Mouse (Mus musculus) ES-E14 (cell line): ENCODE measurements around the gene Dkk1. TPM values are rescaled to one million over a fixed set of nuclear protein-coding genes. Genes with fewer than 3 reads are reported as not detected.
A peak's percentile ranks its signal among the peaks of the same experiment; 100 is the strongest.

ENCODE experiments used
- DNase-seq: peaks from one replicate; pipeline ENCODE4 v3.0.0-alpha.2; 2013; ENCODE audit warnings: low read depth, low spot score
- H3K27ac ChIP-seq: 2 replicates; pipeline ENCODE4 v1.5.1; 2012; ENCODE audit warnings: low read depth, mild to moderate bottlenecking, low read length, moderate library complexity, mixed read lengths; ENCODE audit not compliant: poor library complexity, insufficient read depth, severe bottlenecking
- H3K36me3 ChIP-seq: 2 replicates; pipeline ENCODE4 v1.6.1; 2012; ENCODE audit warnings: mild to moderate bottlenecking, low read length, moderate library complexity, mixed read lengths; ENCODE audit not compliant: control insufficient read depth, poor library complexity, insufficient read depth, severe bottlenecking
- H3K4me1 ChIP-seq, 2 experiments: fragments of 150-350 bp in 1 of 2; sonication (generic) in 1 of 2; 2 replicates each; pipeline ENCODE4 v1.6.1; 2012; ENCODE audit warnings: low read length in 2 of 2, mild to moderate bottlenecking in 1 of 2, mixed read lengths in 1 of 2; ENCODE audit not compliant: control insufficient read depth in 2 of 2, insufficient read depth in 2 of 2, poor library complexity in 1 of 2
- H3K4me3 ChIP-seq, 2 experiments: fragments of 150-350 bp in 1 of 2; sonication (generic) in 1 of 2; 2 replicates each; pipeline ENCODE4 v1.5.1; 2012; ENCODE audit warnings: low read length in 2 of 2, low read depth in 1 of 2, mild to moderate bottlenecking in 1 of 2, mixed read lengths in 1 of 2; ENCODE audit not compliant: insufficient read depth in 1 of 2, poor library complexity in 1 of 2, severe bottlenecking in 1 of 2
- H3K9ac ChIP-seq: 2 replicates; pipeline ENCODE4 v1.6.1; 2012; ENCODE audit warnings: low read depth, mild to moderate bottlenecking, low read length, mixed read lengths; ENCODE audit not compliant: poor library complexity, insufficient read depth, severe bottlenecking
- H3K9me3 ChIP-seq: fragments of 150-350 bp; sonication (generic); 2 replicates; pipeline ENCODE4 v1.6.1; 2012; ENCODE audit warnings: low read depth, mild to moderate bottlenecking, low read length; ENCODE audit not compliant: control insufficient read depth, insufficient read depth
- CHD2 ChIP-seq: IDR thresholded peaks from 2 replicates; pipeline ENCODE4 v1.6.1; 2014; ENCODE audit warnings: mild to moderate bottlenecking, low read depth, low read length, inconsistent platforms
- HCFC1 ChIP-seq: IDR thresholded peaks from 2 replicates; pipeline ENCODE4 v1.6.1; 2012; ENCODE audit warnings: low read length, inconsistent platforms, borderline replicate concordance; ENCODE audit not compliant: insufficient read depth
- MAFK ChIP-seq: IDR thresholded peaks from 2 replicates; pipeline ENCODE4 v1.6.1; 2014; ENCODE audit warnings: mild to moderate bottlenecking, low read depth, low read length, inconsistent platforms; ENCODE audit not compliant: insufficient read depth
- ZC3H11A ChIP-seq: IDR thresholded peaks from 2 replicates; pipeline ENCODE4 v1.6.1; 2012; ENCODE audit warnings: low read depth, mild to moderate bottlenecking, inconsistent platforms, low read length, borderline replicate concordance
- ZNF384 ChIP-seq: IDR thresholded peaks from 2 replicates; pipeline ENCODE4 v1.6.1; 2012; ENCODE audit warnings: low read depth, low read length, inconsistent platforms
- in situ Hi-C, 2 experiments: fragments of 600-800 bp; cut with MboI; formaldehyde crosslinking; loops; one replicate each; pipeline ENCODE4 v1.15.1; 2025; ENCODE audit warnings: low sequenced_read_pairs in 2 of 2, inconsistent platforms in 1 of 2; ENCODE audit not compliant: unreplicated experiment in 2 of 2
- total RNA-seq: library from RNA; depleted of rRNA; stranded (reverse); fragments of 300-350 nt; gene quantifications from 2 replicates; pipeline ENCODE4 v1.2.3, GENCODE M21; 2012; rRNA removed

Dkk1 gene
- 1.0 and 7.9 TPM in 2 replicates for total RNA-seq

GRCm38 (mm10) chr19:30549044-30549853 lies at the start of gene Dkk1:
Gene Dkk1, minus strand, starts transcription at chr19:30549665.
- H3K4me1 ChIP-seq, result peaks cover 4 to 11% of the 10 kb centered on the region in 2 experiments; a peak in 3 of 4 replicates
- no peak within 1 kb of the TSS for H3K27ac ChIP-seq
- DNase-seq, result peak; percentile 56
- H3K9me3 ChIP-seq, result no peaks in the 10 kb centered on the region
- H3K36me3 ChIP-seq, result no peaks in the 10 kb centered on the region
- no peak within 1 kb of the TSS for H3K9ac ChIP-seq
- no peak for TF ChIP-seq HCFC1
- TF ChIP-seq ZC3H11A, result no peak
- no peak for TF ChIP-seq MAFK
- TF ChIP-seq CHD2, result no peak
- no peak for TF ChIP-seq ZNF384
- peak within 1 kb of the TSS; percentile 60 to 64 for H3K4me3 ChIP-seq
- in situ Hi-C loops, result no loop called here

- Histone ChIP-seq H3K9ac (no peak overlapping the region), H3K4me3 (no peak overlapping the region), H3K27ac (no peak overlapping the region), H3K9me3 (no peaks in the 10 kb centered on the region), H3K36me3 (no peaks in the 10 kb centered on the region), H3K4me1 (no peaks in the 10 kb centered on the region)
- TF ChIP-seq CHD2 (no peak), ZC3H11A (no peak), MAFK (no peak), ZNF384 (no peak), HCFC1 (no peak)
- in situ Hi-C loops, result no loop called here
- no peak for DNase-seq
Measured at GRCm38 (mm10) chr19:30586366-30586765, 36.9 kb upstream of the Dkk1 start.

- Histone ChIP-seq H3K27ac (no peak overlapping the region), H3K9ac (no peak overlapping the region), H3K4me1 (no peaks in the 10 kb centered on the region), H3K36me3 (no peaks in the 10 kb centered on the region), H3K4me3 (no peak overlapping the region), H3K9me3 (no peaks in the 10 kb centered on the region)
- in situ Hi-C loops, result loop anchor here in 1 of 2 experiments (25.0 kb wide), 1 partner anchor 302 kb away; no protein-coding TSS in a partner anchor
- no peak for DNase-seq
- TF ChIP-seq CHD2 (no peak), HCFC1 (no peak), MAFK (no peak), ZC3H11A (no peak), ZNF384 (no peak)
Measured at GRCm38 (mm10) chr19:30564516-30564915, 15.1 kb upstream of the Dkk1 start.

GRCm38 (mm10) chr19:30563876-30564275 lies 14.4 kb upstream of the Dkk1 start:
- no peak for DNase-seq
- Histone ChIP-seq H3K9ac (no peak overlapping the region), H3K4me1 (no peaks in the 10 kb centered on the region), H3K9me3 (no peaks in the 10 kb centered on the region), H3K27ac (no peak overlapping the region), H3K4me3 (no peak overlapping the region), H3K36me3 (no peaks in the 10 kb centered on the region)
- in situ Hi-C loops, result loop anchor here in 1 of 2 experiments (25.0 kb wide), 1 partner anchor 302 kb away; no protein-coding TSS in a partner anchor
- no peak for TF ChIP-seq ZNF384
- TF ChIP-seq MAFK, result no peak
- no peak for TF ChIP-seq ZC3H11A
- TF ChIP-seq HCFC1, result no peak

GRCm38 (mm10) chr19:30558024-30558423 lies 8.6 kb upstream of the Dkk1 start:
- no peak overlapping the region for H3K4me3 ChIP-seq
- no peak overlapping the region for H3K9ac ChIP-seq
- no peaks in the 10 kb centered on the region for H3K9me3 ChIP-seq
- DNase-seq, result no peak
- no peak overlapping the region for H3K27ac ChIP-seq
- in situ Hi-C loops, result loop anchor here (10.0 to 25.0 kb wide), 3 partner anchors 296 to 343 kb away; no protein-coding TSS in a partner anchor
- TF ChIP-seq HCFC1, result no peak
- no peak for TF ChIP-seq CHD2
- no peaks in the 10 kb centered on the region for H3K36me3 ChIP-seq
- peaks cover 2 to 8% of the 10 kb centered on the region in 2 experiments for H3K4me1 ChIP-seq
